Mouse (Mus musculus): ENCODE measurements around the gene Ddit4l.
"Not testable (repeated sequence)": the region's sequence is repeated elsewhere in the genome, so short reads cannot be mapped to it uniquely, and the experiment has no call there.

The Ddit4l gene

DNA sequence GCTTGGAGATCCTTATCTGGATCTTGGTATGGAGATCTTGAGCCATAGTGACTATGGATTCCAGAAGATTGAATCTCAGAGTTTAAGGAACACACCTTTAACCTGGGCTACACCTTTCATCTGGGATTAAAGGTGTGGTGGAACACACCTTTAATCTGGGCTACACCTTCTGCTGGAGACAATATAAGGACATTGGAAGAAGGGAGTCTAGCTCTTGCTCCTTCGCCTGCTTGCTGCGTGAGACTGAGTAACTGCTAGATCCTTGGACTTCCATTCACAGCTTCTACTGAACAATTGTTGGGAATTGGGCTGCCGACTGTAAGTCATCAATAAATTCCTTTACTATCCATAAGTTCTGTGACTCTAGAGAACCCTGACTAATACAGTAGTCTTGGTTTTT lies at the start of gene Ddit4l:
TSS of gene Ddit4l (plus strand) at position 301 of the 400 bp plus-strand sequence.
- not testable (repeated sequence) for DNase-seq

DNA sequence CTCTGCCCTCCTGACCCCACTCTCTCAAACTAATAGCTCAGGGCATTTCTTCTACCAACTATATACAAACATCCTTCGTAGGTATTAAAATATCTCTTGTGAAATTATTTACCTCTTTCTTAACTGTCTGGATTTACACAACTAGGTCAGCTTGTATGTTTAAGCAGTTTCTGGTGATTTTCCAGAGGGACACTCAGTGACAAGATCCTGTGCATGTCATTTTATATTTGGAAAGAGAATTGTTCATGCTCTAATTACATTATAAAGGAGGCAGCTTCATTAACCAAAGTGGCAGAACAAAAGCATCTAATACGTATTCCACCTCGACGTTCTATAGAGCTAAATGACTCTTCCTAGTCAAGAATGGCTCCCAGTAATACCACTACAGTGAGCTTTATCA lies 45.3 kb upstream of the Ddit4l start:
- DNase-seq = no peak

DNA sequence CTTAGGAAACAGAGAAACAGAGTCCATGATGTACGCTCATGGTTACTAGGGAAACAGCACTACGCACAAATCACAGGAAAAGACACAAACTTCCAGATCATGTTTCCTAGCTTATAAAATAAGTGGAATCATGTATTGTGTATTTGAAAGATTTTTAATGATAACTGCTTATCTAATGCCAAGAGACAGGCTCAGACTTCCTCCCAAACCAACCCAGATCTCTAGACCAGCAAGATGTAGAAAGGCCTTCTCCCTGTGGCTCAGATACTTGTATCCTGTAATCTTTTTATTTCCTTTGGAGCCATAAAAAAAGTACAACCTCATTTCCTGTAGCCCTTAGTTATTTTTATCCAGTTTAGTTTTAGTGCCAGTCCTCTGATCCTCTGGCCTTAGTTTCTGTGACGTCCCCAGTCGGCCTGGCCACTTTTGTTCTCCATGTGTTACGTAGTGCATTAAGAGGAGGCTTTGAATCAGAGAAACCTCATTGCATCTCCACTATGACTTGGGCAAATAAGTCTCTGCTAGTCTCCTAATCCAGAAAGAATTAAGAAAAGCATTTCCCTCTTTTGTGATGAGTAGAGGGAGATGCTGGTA lies 34.9 kb upstream of the Ddit4l start:
- no peak for DNase-seq

DNA sequence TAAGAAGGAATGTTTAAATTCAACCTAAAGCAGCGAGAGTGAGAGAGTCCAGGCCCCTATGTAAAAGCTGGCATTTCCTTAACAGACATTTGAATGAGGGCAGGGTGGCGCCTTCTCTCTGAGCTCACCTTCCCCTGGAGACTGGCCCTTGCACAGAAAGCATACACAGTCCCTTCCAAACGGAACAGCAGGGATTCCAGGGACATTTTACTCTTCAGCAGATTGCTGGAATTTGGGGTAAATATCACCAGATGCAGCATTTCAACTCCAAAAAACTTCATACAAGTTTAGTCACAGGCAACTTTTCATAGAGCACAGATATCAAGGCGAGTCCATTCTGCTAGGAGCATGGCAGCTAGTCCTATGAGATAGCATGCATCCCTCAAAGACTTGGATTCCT lies 31.6 kb upstream of the Ddit4l start:
- DNase-seq = no peak

DNA sequence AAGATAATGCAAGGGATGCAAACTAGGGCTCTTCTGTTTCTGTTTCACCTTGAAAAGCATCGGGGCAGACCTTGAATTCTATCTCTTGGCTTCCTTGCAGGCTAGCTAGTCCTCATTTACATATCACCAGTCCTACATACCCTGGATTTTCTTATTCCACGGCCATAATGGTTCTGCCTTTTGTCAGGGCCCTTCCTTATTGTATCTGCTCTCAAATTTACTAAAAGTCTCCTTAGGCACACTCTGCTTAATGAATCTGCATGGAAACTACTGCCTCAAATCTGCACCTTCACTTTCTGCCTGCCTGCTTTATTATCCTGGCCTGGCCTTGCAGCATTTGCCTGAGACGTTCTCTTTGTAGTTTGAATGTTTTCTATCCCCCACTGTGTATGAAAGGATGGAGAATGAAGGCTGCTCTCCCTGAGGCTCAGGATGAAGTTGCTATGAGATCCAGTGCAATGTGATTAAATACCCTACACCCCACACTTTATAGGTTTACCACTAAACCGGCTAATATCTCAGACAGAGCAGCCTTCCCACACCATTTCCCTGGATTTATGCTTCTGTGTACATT lies 27.0 kb upstream of the Ddit4l start:
- no peak for DNase-seq

DNA sequence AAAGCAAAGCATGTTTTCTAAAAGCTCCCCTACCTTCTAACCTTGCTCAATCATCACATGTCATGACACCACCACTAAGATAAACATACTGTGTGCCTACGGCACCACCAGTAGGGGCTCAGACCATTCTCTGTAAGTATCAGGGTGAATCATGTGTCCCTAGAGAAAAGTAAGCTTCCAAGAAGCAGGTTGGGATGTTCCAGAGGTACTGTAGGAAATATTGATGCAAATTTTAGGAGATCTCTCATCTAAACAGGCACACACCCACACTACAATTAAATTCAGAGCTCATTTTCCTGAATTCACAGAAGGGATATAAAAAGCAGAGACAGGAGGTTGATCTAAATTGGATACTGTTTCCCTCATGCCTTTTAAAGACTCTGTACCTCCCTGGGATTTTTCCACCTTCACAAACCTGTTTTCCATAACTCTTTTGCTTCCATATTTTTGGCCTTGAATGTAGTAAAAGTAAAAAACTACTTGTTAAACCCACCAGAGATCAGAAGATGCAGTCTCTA lies 12.4 kb upstream of the Ddit4l start:
- no peak for DNase-seq

DNA sequence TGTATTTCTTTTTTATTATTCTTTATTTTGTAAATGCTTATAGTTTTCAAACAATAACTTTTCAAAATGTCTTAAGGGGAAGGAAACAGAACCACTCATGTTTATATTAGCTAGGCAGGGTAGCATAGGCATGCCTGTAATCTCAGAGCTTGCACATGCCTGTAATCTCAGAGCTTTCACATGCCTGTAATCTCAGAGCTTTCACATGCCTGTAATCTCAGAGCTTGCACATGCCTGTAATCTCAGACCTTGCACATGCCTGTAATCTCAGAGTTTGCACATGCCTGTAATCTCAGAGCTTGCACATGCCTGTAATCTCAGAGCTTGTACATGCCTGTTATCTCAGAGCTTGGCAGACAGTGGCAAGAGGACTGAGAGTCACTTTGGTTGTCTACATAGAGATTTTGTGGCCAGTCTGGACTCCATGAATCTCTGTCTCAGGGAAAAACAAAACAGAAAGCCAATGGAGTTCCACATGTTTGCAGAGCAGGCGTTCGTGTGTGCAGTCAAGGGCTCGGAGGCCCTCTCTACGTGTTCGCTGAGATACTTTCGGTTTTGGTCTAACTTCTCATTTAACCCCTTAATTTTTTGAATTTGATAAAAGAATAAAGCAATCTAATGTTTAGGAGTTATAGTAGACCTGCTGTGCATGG lies 10.8 kb upstream of the Ddit4l start:
- no peak for DNase-seq

DNA sequence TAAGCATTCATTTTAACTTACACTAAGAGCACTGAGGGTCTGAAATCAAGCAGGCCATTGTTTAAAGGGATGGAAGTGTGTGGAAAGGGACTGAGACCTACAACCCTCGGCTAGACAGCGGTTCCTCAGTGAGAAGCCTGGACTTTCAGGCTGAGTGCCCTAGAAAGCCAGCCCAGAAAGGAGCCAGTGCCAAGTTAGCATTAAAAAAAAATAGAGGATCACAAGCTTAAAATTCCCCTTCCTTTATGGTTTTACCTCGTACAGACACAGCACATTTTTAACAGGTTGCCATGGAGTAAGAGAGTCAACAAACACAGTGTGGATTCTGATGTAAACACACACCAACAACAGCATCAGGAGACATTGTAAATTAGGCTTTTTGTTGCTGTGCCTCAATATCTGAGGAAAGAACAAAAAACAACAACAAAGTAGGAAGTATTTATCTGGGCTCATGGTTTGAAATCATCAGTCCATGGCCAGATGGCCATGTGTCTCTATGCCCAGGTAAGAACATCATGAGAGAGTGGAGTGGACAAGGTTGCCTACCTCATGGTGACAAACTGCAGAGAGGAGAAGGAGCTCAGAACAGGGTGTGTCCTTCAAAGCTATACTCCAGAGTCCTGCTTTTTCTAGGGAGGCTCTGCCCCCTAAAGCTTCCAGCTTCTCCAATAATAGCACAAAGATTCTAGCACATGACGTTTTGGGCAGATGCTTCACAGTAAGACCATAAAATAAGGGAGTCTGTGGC lies 10.1 kb upstream of the Ddit4l start:
- no peak for DNase-seq

DNA sequence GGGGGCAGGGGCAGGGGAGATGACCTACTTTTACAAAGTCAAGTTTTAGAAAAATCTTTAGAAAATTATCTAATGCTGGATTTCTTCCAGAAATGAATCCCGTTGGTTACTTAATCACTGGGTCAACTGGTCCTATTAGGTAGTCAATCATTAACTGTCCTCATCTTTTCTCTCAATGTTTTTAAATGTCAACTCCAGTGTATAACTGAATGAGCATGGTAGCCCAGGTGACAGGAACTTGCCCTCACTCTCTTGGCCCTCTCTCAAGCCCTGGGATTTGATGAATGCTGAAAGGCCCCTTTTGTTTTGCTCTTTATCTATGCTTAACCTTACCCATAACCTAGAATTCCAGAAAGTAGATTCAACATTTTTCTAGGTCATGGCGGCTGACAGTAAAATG lies 9.4 kb upstream of the Ddit4l start:
- no peak for DNase-seq

DNA sequence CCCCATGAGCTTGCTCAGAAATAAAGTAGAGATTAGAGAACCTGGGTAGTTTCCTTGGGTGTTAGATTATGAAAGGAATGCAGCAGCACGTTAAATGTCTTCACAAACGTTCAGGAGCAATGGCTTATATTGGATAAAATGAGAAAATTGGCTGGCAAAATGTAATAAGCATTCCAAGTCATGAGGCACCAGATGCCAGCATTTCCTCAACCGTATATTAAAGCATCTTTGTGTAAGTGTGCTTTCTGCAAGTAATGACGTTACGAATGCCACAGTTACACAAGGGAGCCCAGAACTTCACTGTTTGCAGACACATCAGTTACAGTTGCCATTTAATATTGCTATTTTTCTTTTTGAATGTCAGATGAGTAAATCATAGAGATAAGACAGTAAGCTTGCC lies 872 bp upstream of the Ddit4l start:
- DNase-seq = no peak

DNA sequence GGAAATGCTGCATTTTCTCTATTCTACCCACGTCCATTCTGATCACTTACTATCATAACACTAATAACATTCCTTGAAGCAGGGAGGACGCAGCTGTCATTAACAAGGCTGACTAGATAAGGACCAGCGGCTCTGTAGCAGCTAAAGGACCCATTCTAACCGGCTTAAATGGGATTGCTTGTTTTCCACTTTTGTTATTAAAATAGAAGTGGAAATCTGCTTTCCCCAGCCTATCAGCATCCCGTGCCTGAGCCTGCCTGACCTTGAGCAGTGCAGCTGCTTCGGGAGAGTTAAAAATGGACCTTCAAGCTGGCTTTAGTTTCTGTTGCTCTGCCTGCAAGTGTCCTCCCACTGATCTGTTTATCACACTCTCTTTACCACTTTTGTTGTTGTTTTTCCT lies 679 bp downstream of the Ddit4l start:
- DNase-seq = no peak

DNA sequence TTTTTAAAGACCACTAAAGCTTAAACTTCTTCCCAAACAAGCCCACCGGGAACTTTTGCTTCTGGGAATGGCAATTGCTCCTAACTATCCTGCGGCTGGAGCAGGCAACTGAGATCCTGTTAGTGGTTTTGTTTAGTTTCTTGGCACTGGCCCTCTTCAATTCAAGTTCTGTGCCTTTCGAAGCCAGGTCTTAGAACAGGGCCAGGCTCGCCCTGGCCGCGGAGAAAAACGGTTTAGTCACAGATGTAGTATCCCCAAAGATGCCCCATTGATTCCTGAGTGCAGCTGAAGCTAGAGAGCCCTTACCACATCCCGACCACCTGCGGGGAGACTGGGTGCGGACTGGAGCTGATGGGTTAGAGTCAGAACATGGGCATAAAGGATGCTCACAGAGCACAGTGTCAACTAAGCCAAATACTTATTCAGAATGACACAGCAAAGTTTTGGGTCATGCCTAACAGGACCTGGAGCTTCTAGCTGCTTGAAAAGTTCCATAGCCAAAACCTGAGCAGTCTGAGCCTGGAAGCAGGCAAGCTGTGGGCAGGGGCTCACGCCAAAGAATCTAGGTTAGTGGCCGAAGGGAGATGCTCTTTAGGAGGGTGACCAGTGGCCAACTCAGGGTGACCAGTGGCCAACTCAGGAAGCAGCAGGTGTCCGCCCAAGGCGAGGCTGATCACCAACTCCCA lies 1.6 kb downstream of the Ddit4l start:
- DNase-seq = no peak

DNA sequence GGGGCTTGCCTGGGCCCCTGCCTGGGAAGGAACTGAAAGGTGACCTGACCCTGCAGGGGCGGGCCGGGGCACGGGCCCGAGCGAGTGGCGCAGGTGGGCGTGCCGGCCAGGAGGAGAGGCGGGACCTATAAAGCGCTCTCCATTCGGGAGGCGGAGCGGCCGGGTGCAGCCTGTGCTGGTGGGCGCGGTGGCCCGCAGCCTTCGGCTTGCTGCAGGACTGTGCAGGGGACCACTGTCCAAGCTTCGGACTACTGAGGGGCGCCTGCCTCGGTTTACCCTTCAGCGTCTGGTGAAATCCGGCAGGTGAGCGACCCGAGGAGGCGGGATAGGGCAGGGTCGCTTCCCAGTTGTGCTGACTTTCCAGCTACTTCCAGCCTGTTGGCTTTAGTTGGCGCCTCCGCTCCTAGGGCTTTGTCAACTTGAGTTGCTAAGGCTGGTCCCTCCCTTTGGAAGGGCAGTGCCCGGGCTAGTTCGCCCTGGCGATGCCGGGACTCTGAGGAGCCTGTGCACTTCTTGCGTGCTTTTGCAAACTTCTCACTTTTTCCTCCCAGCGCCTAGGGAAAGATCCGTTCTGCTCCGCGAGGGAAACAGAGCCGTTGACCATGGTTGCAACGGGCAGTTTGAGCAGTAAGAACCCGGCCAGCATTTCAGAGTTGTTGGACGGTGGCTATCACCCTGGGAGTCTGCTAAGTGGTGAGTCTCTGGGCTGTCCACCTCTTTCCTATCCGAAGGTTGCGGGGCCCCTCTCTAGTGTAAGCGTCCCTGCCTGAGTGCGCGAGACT lies 2.4 kb downstream of the Ddit4l start:
- DNase-seq = peak; percentile 86

DNA sequence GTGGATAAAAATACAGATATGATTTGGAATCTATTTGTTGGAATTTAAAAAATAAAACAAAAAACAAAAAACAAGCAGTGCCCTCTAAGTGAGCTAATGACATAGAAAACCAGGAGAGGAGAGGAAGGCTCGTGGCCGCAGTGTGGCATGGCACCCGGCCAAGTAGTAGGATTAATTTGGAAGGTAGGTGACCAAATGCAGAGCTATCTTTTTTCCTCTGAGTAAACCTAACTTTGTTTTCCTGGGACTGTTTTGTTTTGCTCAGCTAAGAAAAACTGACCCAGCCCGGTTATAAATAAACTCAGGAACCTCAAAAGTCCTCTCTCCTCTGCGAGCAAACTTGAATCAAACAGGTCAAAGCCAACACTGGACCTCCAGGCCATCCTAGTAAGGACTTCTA lies 3.6 kb downstream of the Ddit4l start:
- DNase-seq = no peak

DNA sequence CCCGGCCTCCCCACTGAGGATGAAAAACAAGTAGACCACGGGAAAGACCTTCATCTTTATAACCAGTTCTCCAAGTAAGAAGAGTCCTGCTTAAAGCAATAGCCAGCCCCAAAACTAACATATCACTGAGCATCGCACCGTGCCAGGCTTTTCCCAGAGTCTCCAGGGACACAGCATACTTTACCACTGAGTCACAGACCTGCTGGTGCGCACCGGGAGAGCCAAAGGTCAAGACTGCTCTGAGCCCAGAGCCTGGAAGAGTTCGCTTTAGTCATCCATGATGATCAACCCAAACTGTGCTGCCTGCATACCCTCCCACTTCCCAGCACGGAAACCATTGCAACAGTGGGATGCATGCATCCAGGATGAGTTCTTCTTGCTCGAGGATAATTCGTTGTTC lies 12.3 kb downstream of the Ddit4l start:
- no peak for DNase-seq

DNA sequence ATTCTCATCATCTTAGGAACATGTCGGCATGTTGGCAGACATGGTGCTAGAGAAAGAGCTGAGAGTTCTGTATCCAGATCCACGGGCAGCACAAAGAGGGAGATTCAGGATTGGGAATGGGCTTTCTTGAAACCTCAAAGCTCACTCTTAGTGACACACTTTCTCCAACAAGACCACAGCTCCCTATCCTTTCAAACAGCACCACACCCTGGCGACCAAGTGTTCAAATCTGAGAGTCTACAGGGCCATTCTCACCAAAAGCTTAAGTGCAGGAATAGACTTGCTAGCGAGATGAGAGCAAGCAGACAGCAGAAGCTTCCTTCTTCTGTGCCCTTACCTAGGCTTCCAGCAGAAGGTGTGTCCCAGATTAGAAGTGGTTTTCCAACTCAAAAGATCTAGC lies 15.2 kb downstream of the Ddit4l start:
- no peak for DNase-seq

DNA sequence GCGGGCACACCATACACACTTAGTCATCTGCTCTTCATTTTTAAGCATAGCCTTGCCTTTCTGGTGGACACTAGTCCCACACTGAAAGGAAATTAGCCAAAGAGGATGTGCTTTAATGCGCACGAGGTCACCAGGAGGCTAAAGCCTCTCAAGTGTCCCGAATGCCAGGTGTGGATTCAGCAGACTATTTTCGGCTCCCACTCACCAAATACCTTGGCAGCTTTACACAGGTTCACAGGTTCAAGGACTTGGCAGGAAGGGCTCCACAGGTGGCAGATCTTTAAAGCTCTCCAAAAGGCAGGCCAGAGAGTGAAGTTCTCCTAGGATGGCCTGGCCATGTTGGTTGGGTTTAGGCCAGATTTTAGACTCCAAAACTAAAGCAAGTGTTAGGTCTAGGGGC lies 19.8 kb downstream of the Ddit4l start:
- DNase-seq = no peak

DNA sequence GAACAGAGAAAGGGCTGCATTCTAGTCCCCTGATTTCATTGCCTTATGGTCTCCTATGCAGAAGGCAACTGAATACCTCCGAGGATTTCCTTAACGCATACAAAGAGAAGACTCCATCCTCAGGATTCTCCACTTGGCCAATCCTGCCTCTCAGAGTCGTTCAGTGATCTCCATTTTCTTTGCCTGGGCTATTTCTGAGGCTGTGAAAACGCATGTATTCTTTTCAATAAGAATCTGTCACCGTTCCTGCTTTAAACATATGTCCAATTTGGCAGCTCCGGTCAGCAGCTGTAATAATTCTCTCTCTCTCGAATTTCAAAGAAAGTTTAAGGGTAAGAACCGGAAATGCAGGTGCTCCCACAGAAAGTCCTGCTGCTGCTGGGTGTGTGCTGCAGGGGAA lies 20.7 kb downstream of the Ddit4l start:
- no peak for DNase-seq

DNA sequence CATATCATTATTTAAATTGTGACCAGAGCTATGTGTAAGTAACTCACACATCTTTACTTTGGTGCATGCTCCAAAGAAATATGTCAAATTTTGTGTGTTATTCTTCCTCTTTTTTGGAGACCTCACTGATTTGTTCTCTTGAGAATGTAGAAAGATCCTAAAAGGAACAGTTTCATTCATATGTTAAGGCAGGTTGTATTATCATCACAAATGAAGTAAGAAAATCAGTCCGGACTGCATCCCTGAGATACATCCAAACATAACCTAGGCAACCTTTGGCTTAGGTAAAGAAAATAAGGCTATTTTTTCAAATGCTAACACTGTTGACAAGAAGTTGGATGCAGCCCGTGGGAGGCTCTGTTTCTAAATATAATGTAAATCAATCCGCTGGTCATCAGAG lies 21.2 kb downstream of the Ddit4l start:
- no peak for DNase-seq

DNA sequence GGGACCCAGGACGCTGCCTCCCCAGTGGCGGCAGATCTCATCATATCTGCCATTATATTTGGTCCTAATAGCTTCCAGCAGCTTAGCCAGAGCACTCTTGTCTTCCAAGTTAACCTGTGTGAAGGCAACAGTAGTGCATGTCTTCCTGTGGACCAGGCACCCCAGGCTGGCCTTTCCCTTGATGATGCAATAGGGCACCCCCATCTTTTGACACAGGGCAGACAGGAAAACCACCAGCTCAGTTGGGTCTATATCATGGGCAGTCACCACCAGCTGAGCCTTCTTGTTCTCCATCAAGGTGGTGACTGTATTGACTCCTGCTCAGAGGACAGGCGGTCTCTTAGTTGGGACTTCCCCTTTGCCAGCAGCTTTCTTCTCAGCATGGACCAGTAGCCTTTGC lies 22.7 kb downstream of the Ddit4l start:
- DNase-seq = no peak

DNA sequence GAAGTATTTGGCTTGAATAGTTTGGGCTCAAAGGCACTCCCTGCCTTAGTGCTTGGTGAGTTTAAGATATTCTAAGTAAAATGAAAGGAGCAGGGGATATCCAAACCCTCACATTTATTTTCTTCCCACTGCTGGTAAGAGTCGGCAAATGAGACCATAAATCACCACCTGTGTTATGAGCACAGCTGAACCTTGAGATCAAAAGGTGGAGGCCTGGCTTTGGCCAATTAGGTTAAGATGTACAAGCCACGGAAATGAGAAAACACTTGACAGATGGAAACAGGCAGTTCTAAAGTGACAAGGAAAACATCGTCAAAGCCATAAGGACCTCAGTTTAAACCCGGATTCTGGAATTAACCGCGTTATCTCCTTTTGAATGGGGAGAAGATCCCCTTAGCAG lies 23.5 kb downstream of the Ddit4l start:
- DNase-seq = peak; percentile 19

DNA sequence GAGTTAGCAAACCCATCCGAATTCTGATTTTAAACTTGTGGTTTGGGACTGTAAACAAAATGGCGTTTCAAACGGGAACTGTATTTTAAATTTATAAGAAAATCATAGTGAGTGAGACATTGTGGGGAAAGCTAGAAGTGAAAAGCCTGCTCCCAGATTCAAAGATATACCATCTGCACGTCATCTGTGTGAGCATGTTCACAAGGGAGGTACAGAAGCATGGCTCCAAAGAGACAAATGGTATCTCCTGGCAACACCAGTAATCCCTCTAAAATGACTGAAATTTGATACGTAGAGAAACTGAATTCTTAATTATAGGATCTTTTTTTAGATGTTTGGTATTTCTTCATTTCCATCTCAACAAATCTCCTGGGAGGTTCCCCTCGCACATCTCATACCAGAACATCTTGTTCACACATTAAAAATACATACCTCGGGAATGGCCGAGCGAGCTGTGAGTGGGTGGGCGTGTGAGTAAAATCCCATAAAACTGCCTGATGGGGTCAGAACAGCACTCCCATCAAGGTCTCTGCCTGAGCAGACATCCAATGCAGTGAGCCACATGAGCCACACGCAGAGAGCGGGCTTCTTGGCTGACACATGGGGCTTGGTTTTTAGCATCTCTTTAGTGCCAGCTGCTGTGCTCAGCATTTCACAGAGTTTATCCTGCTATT lies 26.2 kb downstream of the Ddit4l start:
- DNase-seq = peak; percentile 18
